Mouse (Mus musculus) forebrain, embryonic 11.5 days (tissue): ENCODE results near the gene Pld1. TPM values are rescaled to one million over a fixed set of nuclear protein-coding genes. Genes with fewer than 3 reads are reported as not detected.

ENCODE experiments used
- ATAC-seq: fragments of 200-750 bp; cut with Nextera tagmentation; replicated peaks from 2 replicates; pipeline ENCODE4 v1.8.0; 2017; ENCODE audit warnings: moderate TSS enrichment; ENCODE audit not compliant: low FRiP score
- DNase-seq: peaks from one replicate; pipeline ENCODE4 v3.0.0-alpha.2; 2017; ENCODE audit warnings: low spot score
- H3K27ac ChIP-seq: fragments of 300-500 bp; sonication (generic); 2 replicates; pipeline ENCODE4 v1.5.1; 2014; ENCODE audit warnings: low read depth, low read length
- H3K27me3 ChIP-seq: fragments of 300-500 bp; sonication (generic); 2 replicates; pipeline ENCODE4 v1.6.1; 2014; ENCODE audit warnings: mild to moderate bottlenecking, low read length, mixed read lengths; ENCODE audit not compliant: control insufficient read depth, insufficient read depth
- H3K36me3 ChIP-seq: fragments of 300-500 bp; sonication (generic); 2 replicates; pipeline ENCODE4 v1.6.1; 2014; ENCODE audit warnings: mild to moderate bottlenecking, low read length, moderate library complexity, mixed read lengths; ENCODE audit not compliant: control insufficient read depth, insufficient read depth
- H3K4me1 ChIP-seq: fragments of 300-500 bp; sonication (generic); replicated peaks from 2 replicates; pipeline ENCODE4 v1.6.1; 2014; ENCODE audit warnings: low read length, mixed read lengths; ENCODE audit not compliant: control insufficient read depth, insufficient read depth
- H3K4me2 ChIP-seq: fragments of 300-500 bp; sonication (generic); 2 replicates; pipeline ENCODE4 v1.6.1; 2014; ENCODE audit warnings: low read depth, mild to moderate bottlenecking, low read length, moderate library complexity, mixed read lengths; ENCODE audit not compliant: severe bottlenecking
- H3K4me3 ChIP-seq: fragments of 300-500 bp; sonication (generic); 2 replicates; pipeline ENCODE4 v1.5.1; 2014; ENCODE audit warnings: low read depth, low read length
- H3K9ac ChIP-seq: fragments of 300-500 bp; sonication (generic); 2 replicates; pipeline ENCODE4 v1.6.1; 2014; ENCODE audit warnings: low read length
- H3K9me3 ChIP-seq: fragments of 300-500 bp; sonication (generic); 2 replicates; pipeline ENCODE4 v1.6.1; 2016; ENCODE audit warnings: low read length, mixed read lengths; ENCODE audit not compliant: control insufficient read depth
- WGBS: fragments of 180-500 bp; shearing (Covaris S2); extraction: QIAGEN DNeasy Blood & Tissue Kit; methylation state at CpG from one replicate; pipeline ENCODE4 v1.1.7; 2014; 5-methylcytosine and 5-hydroxymethylcytosine counted together
- polyA plus RNA-seq: library from polyadenylated mRNA; unstranded; fragments of >200 nt; fragmentation: Nextera tagmentation; extraction: Ambion mirVana; gene quantifications from 2 replicates; pipeline ENCODE4 v1.2.1, GENCODE M21; 2014

Pld1 gene
- polyA plus RNA-seq, 1 experiment from 2014 or later = 4.6 TPM

GRCm38 (mm10) chr3:27907301-27907700, 31.2 kb upstream of the Pld1 start:
- no peak for ATAC-seq
- no peak overlapping the region for H3K4me2 ChIP-seq
- no peak for DNase-seq

GRCm38 (mm10) chr3:27908316-27908715, 30.2 kb upstream of the Pld1 start:
- ATAC-seq = no peak
- H3K4me1 ChIP-seq = no peaks in the 10 kb centered on the region
- no peak overlapping the region for H3K27ac ChIP-seq
- no peak overlapping the region for H3K4me2 ChIP-seq
- H3K4me3 ChIP-seq = no peak overlapping the region
- DNase-seq = no peak
- no peak overlapping the region for H3K9ac ChIP-seq
- H3K27me3 ChIP-seq = no peaks in the 10 kb centered on the region
- H3K36me3 ChIP-seq = no peaks in the 10 kb centered on the region
- H3K9me3 ChIP-seq = no peaks in the 10 kb centered on the region
- 86% methylated on average over 2 of the region's 2 CpGs for WGBS

More at GRCm38 (mm10) chr3:27907301-27907700, 31.2 kb upstream of the Pld1 start:
- no peaks in the 10 kb centered on the region for H3K27me3 ChIP-seq
- no peak overlapping the region for H3K27ac ChIP-seq
- H3K9me3 ChIP-seq = no peaks in the 10 kb centered on the region
- no peak overlapping the region for H3K4me3 ChIP-seq
- no peaks in the 10 kb centered on the region for H3K36me3 ChIP-seq
- H3K9ac ChIP-seq = no peak overlapping the region
- H3K4me1 ChIP-seq = no peaks in the 10 kb centered on the region
- 77% methylated on average over 2 of the region's 2 CpGs for WGBS

GRCm38 (mm10) chr3:27909016-27909415, 29.5 kb upstream of the Pld1 start:
- WGBS = 92% methylated on average over 3 of the region's 3 CpGs
- no peaks in the 10 kb centered on the region for H3K9me3 ChIP-seq
- H3K36me3 ChIP-seq = no peaks in the 10 kb centered on the region
- no peaks in the 10 kb centered on the region for H3K27me3 ChIP-seq
- no peak overlapping the region for H3K4me2 ChIP-seq
- no peaks in the 10 kb centered on the region for H3K4me1 ChIP-seq
- ATAC-seq (no peak), DNase-seq (no peak)
- no peak overlapping the region for H3K9ac ChIP-seq
- no peak overlapping the region for H3K27ac ChIP-seq
- H3K4me3 ChIP-seq = no peak overlapping the region

- Histone ChIP-seq H3K4me1 (no peaks in the 10 kb centered on the region), H3K36me3 (no peaks in the 10 kb centered on the region), H3K27me3 (no peaks in the 10 kb centered on the region), H3K9me3 (no peaks in the 10 kb centered on the region), H3K27ac (no peak overlapping the region), H3K4me3 (no peak overlapping the region), H3K4me2 (no peak overlapping the region), H3K9ac (no peak overlapping the region)
- DNase-seq (no peak), ATAC-seq (no peak)
- WGBS = 88% methylated on average over 14 of the region's 14 CpGs
These were observed 19.6 kb upstream of the Pld1 start for GRCm38 (mm10) chr3:27918656-27919436.

- Histone ChIP-seq H3K9ac (no peak overlapping the region), H3K4me2 (no peak overlapping the region), H3K27ac (no peak overlapping the region), H3K36me3 (no peaks in the 10 kb centered on the region), H3K27me3 (no peaks in the 10 kb centered on the region), H3K4me3 (no peak overlapping the region), H3K4me1 (no peaks in the 10 kb centered on the region), H3K9me3 (no peaks in the 10 kb centered on the region)
- DNase-seq (no peak), ATAC-seq (no peak)
- 93% methylated on average over 11 of the region's 11 CpGs for WGBS
These were observed 17.1 kb upstream of the Pld1 start for GRCm38 (mm10) chr3:27921268-27922020.

- 95% methylated on average over 3 of the region's 3 CpGs for WGBS
- no peak overlapping the region for H3K4me3 ChIP-seq
- no peak overlapping the region for H3K4me2 ChIP-seq
- H3K4me1 ChIP-seq = no peaks in the 10 kb centered on the region
- H3K36me3 ChIP-seq = no peaks in the 10 kb centered on the region
- no peaks in the 10 kb centered on the region for H3K9me3 ChIP-seq
- no peak overlapping the region for H3K27ac ChIP-seq
- H3K27me3 ChIP-seq = no peaks in the 10 kb centered on the region
- no peak for ATAC-seq
- H3K9ac ChIP-seq = no peak overlapping the region
- DNase-seq = no peak
These were observed 14.5 kb upstream of the Pld1 start for GRCm38 (mm10) chr3:27924037-27924436.

- 90% methylated on average over 4 of the region's 4 CpGs for WGBS
- DNase-seq (no peak), ATAC-seq (no peak)
- H3K4me3 ChIP-seq = no peak overlapping the region
- H3K36me3 ChIP-seq = no peaks in the 10 kb centered on the region
- H3K27me3 ChIP-seq = no peaks in the 10 kb centered on the region
- H3K4me1 ChIP-seq = no peaks in the 10 kb centered on the region
- H3K4me2 ChIP-seq = no peak overlapping the region
- no peak overlapping the region for H3K27ac ChIP-seq
- H3K9ac ChIP-seq = no peak overlapping the region
- no peaks in the 10 kb centered on the region for H3K9me3 ChIP-seq
These were observed 9.3 kb upstream of the Pld1 start for GRCm38 (mm10) chr3:27929219-27929618.

GRCm38 (mm10) chr3:27932391-27932790, 6.1 kb upstream of the Pld1 start:
- Histone ChIP-seq H3K4me2 (no peak overlapping the region), H3K9ac (no peak overlapping the region), H3K4me1 (no peaks in the 10 kb centered on the region), H3K9me3 (no peaks in the 10 kb centered on the region), H3K36me3 (no peaks in the 10 kb centered on the region), H3K27ac (no peak overlapping the region), H3K27me3 (no peaks in the 10 kb centered on the region), H3K4me3 (no peak overlapping the region)
- 86% methylated on average over 5 of the region's 5 CpGs for WGBS
- no peak for ATAC-seq
- DNase-seq = no peak
